Mouse (Mus musculus) olfactory bulb, adult 2 months (tissue): ENCODE measurements around the gene Pan2.

ENCODE experiments used
- CTCF ChIP-seq: fragments of 200-500 bp; IDR thresholded peaks from 2 replicates; pipeline ENCODE4 v1.5.1; 2012; ENCODE audit warnings: low read depth, mild to moderate bottlenecking, low read length, moderate library complexity; ENCODE audit not compliant: insufficient read depth
- POLR2A ChIP-seq: fragments of 200-500 bp; IDR thresholded peaks from 2 replicates; pipeline ENCODE4 v1.6.1; 2012; ENCODE audit warnings: mild to moderate bottlenecking, low read depth, low read length, moderate library complexity; ENCODE audit not compliant: insufficient read depth

- TF ChIP-seq CTCF: no peak
- no peak for TF ChIP-seq POLR2A
Observed at GRCm38 (mm10) chr10:128262300-128262699, 40.8 kb upstream of the Pan2 start.
